Mouse (Mus musculus) CH12.LX (cell line): ENCODE data around the gene Timmdc1. TPM values are rescaled to one million over a fixed set of nuclear protein-coding genes. Genes with fewer than 3 reads are reported as not detected.

Source experiments
- DNase-seq: peaks from one replicate; pipeline ENCODE4 v3.0.0-alpha.2; 2013; ENCODE audit errors: extremely low read depth
- H3K27ac ChIP-seq: 2 replicates; pipeline ENCODE4 v1.5.1; 2012; ENCODE audit warnings: low read depth, mild to moderate bottlenecking, control low read depth, moderate library complexity; ENCODE audit not compliant: insufficient read depth
- H3K27me3 ChIP-seq: replicated peaks from 2 replicates; pipeline ENCODE3; 2012; ENCODE audit warnings: inconsistent platforms
- H3K36me3 ChIP-seq, 2 experiments: replicated peaks in 1 of 2; 2 replicates each; pipeline versions ENCODE3 to v1.6.1; 2012; ENCODE audit warnings: inconsistent platforms in 1 of 2, low read length in 1 of 2, mild to moderate bottlenecking in 1 of 2, mixed read lengths in 1 of 2, moderate library complexity in 1 of 2; ENCODE audit not compliant: control insufficient read depth in 1 of 2, insufficient read depth in 1 of 2
- H3K4me1 ChIP-seq, 2 experiments: 2 replicates each; pipeline ENCODE4 v1.6.1; 2012; ENCODE audit warnings: inconsistent platforms in 1 of 2, moderate library complexity in 1 of 2; ENCODE audit not compliant: insufficient read depth in 2 of 2, control insufficient read depth in 1 of 2
- H3K4me2 ChIP-seq: 2 replicates; pipeline ENCODE4 v1.6.1; 2012; ENCODE audit warnings: low read depth, mild to moderate bottlenecking, control low read depth; ENCODE audit not compliant: poor library complexity, insufficient read depth, severe bottlenecking
- H3K4me3 ChIP-seq, 3 experiments: fragments of 150-350 bp in 1 of 3; sonication (generic) in 1 of 3; replicated peaks in 1 of 3; 2 replicates each; pipeline versions ENCODE3 to v1.5.1; 2011 to 2012; ENCODE audit warnings: low read depth in 2 of 3, low read length in 2 of 3, mild to moderate bottlenecking in 2 of 3, moderate library complexity in 2 of 3, control low read depth in 1 of 3, improper control_type of control experiment in 1 of 3, inconsistent platforms in 1 of 3, mixed read lengths in 1 of 3; ENCODE audit not compliant: poor library complexity in 1 of 3
- H3K79me2 ChIP-seq: replicated peaks from 2 replicates; pipeline ENCODE4 v1.6.1; 2012; ENCODE audit warnings: mild to moderate bottlenecking, moderate library complexity; ENCODE audit not compliant: control insufficient read depth, poor library complexity, insufficient read depth, severe bottlenecking; ENCODE audit errors: extremely low read depth
- H3K9ac ChIP-seq: 2 replicates; pipeline ENCODE4 v1.6.1; 2012; ENCODE audit warnings: low read depth, mild to moderate bottlenecking, control low read depth, moderate library complexity; ENCODE audit not compliant: insufficient read depth
- H3K9me3 ChIP-seq: replicated peaks from 2 replicates; pipeline ENCODE3; 2012; ENCODE audit warnings: low read length, inconsistent platforms, mixed read lengths
- BHLHE40 ChIP-seq: IDR thresholded peaks from 2 replicates; pipeline ENCODE4 v1.6.1; 2011; ENCODE audit warnings: mild to moderate bottlenecking, low read depth, low read length, improper control_type of control experiment
- CTCF ChIP-seq, 2 experiments: IDR thresholded peaks in 1 of 2; conservative IDR thresholded peaks in 1 of 2; 2 replicates each; pipeline ENCODE4 v1.5.1; 2011 to 2012; ENCODE audit warnings: low read depth in 2 of 2, low read length in 2 of 2, improper control_type of control experiment in 1 of 2, inconsistent platforms in 1 of 2, mild to moderate bottlenecking in 1 of 2, moderate library complexity in 1 of 2
- E2F4 ChIP-seq: IDR thresholded peaks from 2 replicates; pipeline ENCODE4 v1.6.1; 2011; ENCODE audit warnings: low read depth, low read length, improper control_type of control experiment; ENCODE audit not compliant: insufficient replicate concordance
- ELF1 ChIP-seq: IDR thresholded peaks from 2 replicates; pipeline ENCODE4 v1.6.1; 2014; ENCODE audit warnings: low read depth, mild to moderate bottlenecking, inconsistent platforms, low read length, improper control_type of control experiment
- EP300 ChIP-seq: IDR thresholded peaks from 2 replicates; pipeline ENCODE4 v1.6.1; 2011; ENCODE audit warnings: low read length, improper control_type of control experiment
- ETS1 ChIP-seq: conservative IDR thresholded peaks from 2 replicates; pipeline ENCODE4 v1.6.1; 2012; ENCODE audit warnings: low read depth, mild to moderate bottlenecking, inconsistent platforms, low read length, improper control_type of control experiment, moderate library complexity
- HCFC1 ChIP-seq: IDR thresholded peaks from 2 replicates; pipeline ENCODE4 v1.6.1; 2012; ENCODE audit warnings: low read depth, mild to moderate bottlenecking, inconsistent platforms, low read length, improper control_type of control experiment
- IRF4 ChIP-seq: IDR thresholded peaks from 2 replicates; pipeline ENCODE4 v1.6.1; 2014; ENCODE audit warnings: low read depth, mild to moderate bottlenecking, inconsistent platforms, low read length, improper control_type of control experiment
- JUND ChIP-seq: conservative IDR thresholded peaks from 2 replicates; pipeline ENCODE4 v1.6.1; 2011; ENCODE audit warnings: low read depth, low read length, improper control_type of control experiment
- KAT2A ChIP-seq: IDR thresholded peaks from 2 replicates; pipeline ENCODE4 v1.6.1; 2012; ENCODE audit warnings: low read length, improper control_type of control experiment, inconsistent platforms; ENCODE audit not compliant: insufficient replicate concordance
- MAZ ChIP-seq: IDR thresholded peaks from 2 replicates; pipeline ENCODE4 v1.6.1; 2012; ENCODE audit warnings: low read depth, mild to moderate bottlenecking, inconsistent platforms, low read length, improper control_type of control experiment, moderate library complexity
- MEF2A ChIP-seq: IDR thresholded peaks from 2 replicates; pipeline ENCODE4 v1.6.1; 2014; ENCODE audit warnings: low read depth, mild to moderate bottlenecking, inconsistent platforms, low read length, improper control_type of control experiment, borderline replicate concordance
- MYC ChIP-seq: IDR thresholded peaks from 2 replicates; pipeline ENCODE4 v1.6.1; 2011; ENCODE audit warnings: low read depth, mild to moderate bottlenecking, improper control_type of control experiment, low read length
- PAX5 ChIP-seq: IDR thresholded peaks from 2 replicates; pipeline ENCODE4 v1.6.1; 2012; ENCODE audit warnings: low read length, inconsistent platforms, mixed read lengths
- POLR2A ChIP-seq: IDR thresholded peaks from 2 replicates; pipeline ENCODE4 v1.6.1; 2011; ENCODE audit warnings: low read depth, mild to moderate bottlenecking, improper control_type of control experiment, low read length
- RAD21 ChIP-seq: IDR thresholded peaks from 2 replicates; pipeline ENCODE4 v1.6.1; 2011; ENCODE audit warnings: low read depth, mild to moderate bottlenecking, low read length, improper control_type of control experiment, moderate library complexity
- SIN3A ChIP-seq: IDR thresholded peaks from 2 replicates; pipeline ENCODE4 v1.6.1; 2012; ENCODE audit warnings: low read length, improper control_type of control experiment, inconsistent platforms
- SMC3 ChIP-seq: IDR thresholded peaks from 2 replicates; pipeline ENCODE4 v1.6.1; 2011; ENCODE audit warnings: low read depth, low read length, improper control_type of control experiment
- TCF12 ChIP-seq: IDR thresholded peaks from 2 replicates; pipeline ENCODE4 v1.6.1; 2014; ENCODE audit warnings: low read depth, mild to moderate bottlenecking, inconsistent platforms, low read length, improper control_type of control experiment
- USF2 ChIP-seq: conservative IDR thresholded peaks from 2 replicates; pipeline ENCODE4 v1.6.1; 2011; ENCODE audit warnings: low read depth, low read length, improper control_type of control experiment
- dilution Hi-C: fragments of 300-500 bp; cut with MboI; formaldehyde crosslinking; loops from 2 replicates; pipeline ENCODE4 v1.14.3; 2020; ENCODE audit warnings: low sequenced_read_pairs; ENCODE audit not compliant: extremely low pct_unique_long_range_greater_than_20kb, extremely low pct_ligation_motif_present
- in situ Hi-C: fragments of 300-500 bp; cut with MboI; formaldehyde crosslinking; loops from 3 replicates; pipeline ENCODE4 v1.14.3; 2019; ENCODE audit warnings: low sequenced_read_pairs, low pct_ligation_motif_present, low pct_unique_long_range_greater_than_20kb, mixed read lengths
- polyA plus RNA-seq: library from polyadenylated mRNA; unstranded; fragments of >175 nt; gene quantifications from 2 replicates; pipeline ENCODE4 v1.2.1, GENCODE M21; 2012; ENCODE audit warnings: low read depth; ENCODE audit not compliant: insufficient read length
- total RNA-seq, 2 experiments: library from RNA; depleted of rRNA; stranded (reverse); fragments of 300-350 nt in 1 of 2; fragments of >200 nt in 1 of 2; gene quantifications; 2 replicates each; pipeline ENCODE4 v1.2.3; 2012 to 2014

The Timmdc1 gene
- total and polyA plus RNA-seq, 3 experiments, result 32.5 to 49.7 (median 45.1) TPM

DNA sequence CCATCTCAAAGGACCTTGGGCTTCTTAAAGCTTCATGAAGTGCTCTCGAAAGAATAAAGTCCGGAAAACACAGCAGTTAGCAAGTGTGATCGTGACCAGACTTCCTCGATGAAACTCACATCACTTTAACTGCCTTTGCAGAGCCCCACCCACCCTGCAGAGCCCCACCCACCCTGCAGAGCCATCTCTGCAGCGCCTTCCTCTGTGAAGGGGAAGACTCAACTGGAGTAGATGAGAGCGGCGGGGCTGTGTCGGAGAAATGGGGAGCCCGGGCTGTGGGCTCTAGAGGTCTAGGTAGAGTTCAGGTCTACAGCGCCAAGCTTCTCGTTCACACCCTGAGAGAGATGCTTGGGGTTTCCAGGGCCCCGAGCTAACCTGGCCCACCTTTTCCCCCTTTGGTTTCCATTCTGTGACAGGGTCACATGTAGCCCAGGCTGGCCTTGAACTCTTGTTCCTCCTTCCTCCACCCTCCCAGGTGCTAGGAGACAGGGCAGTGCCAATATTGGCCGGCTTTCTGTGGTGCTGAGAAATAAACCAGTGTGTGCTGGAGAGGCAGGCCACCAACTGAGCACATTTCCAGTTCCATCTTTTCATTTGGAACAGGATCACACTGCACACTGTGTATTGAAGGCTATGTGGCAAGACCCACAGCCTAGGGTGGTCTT is 16.4 kb upstream of the Timmdc1 start:
- in situ Hi-C loops, result no loop called here
- Histone ChIP-seq H3K4me1 (0 out of 4 replicates have a peak, but pooled peaks cover 0 to 5% of the 10 kb centered on the region in 2 experiments), H3K4me2 (no peak overlapping the region), H3K9ac (no peak overlapping the region), H3K27me3 (no peaks in the 10 kb centered on the region), H3K79me2 (no peaks in the 10 kb centered on the region), H3K4me3 (no peak overlapping the region), H3K36me3 (peaks cover 73 to 92% of the 10 kb centered on the region in 2 experiments), H3K9me3 (no peaks in the 10 kb centered on the region), H3K27ac (no peak overlapping the region)
- no peak for TF ChIP-seq IRF4
- no peak for TF ChIP-seq MEF2A
- TF ChIP-seq BHLHE40, result no peak
- no peak for TF ChIP-seq E2F4
- TF ChIP-seq EP300, result no peak
- TF ChIP-seq USF2, result no peak
- TF ChIP-seq PAX5, result no peak
- TF ChIP-seq POLR2A, result no peak
- dilution Hi-C loops, result no loop called here
- DNase-seq, result no peak

DNA sequence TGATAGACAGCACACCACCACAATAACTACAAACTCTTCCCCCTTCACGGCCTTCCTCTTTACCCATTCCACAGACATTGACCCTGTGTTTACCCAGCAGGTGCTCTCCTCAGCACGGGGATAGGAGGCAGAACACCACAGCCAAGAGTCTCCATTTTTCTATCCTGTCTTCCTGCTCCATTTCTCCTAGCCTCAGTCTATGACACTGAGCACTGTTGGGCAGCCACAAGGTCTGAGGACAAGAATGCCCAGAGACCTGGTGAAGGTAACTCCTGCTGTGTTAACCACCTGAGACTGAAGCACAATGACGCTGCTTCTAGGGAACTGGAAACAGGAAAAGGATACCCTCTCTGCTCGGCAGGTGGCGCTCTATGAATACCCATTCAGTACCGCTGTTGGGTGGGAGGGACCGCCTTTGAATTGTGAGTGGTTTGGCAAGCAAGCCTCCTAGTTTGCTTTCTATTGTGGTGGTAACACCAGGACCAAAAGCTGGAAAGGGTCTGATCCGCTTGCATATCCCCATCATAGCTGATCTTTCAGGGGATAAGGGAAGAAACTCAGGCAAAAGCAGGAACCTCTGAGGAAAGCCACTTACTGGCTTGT is 14.2 kb upstream of the Timmdc1 start:
- in situ Hi-C loops, result no loop called here
- Histone ChIP-seq H3K79me2 (no peaks in the 10 kb centered on the region), H3K9me3 (no peaks in the 10 kb centered on the region), H3K27me3 (no peaks in the 10 kb centered on the region), H3K27ac (no peak overlapping the region), H3K4me3 (no peak overlapping the region), H3K4me2 (no peak overlapping the region), H3K9ac (no peak overlapping the region), H3K4me1 (0 out of 4 replicates have a peak, but pooled peaks cover 0 to 5% of the 10 kb centered on the region in 2 experiments), H3K36me3 (peaks cover 72 to 92% of the 10 kb centered on the region in 2 experiments)
- TF ChIP-seq RAD21 (peak; percentile 89), CTCF (conservative IDR thresholded peaks at IDR 0.05 in 1 of 2, IDR thresholded peaks at IDR 0.05 in 1 of 2; ENCODE audit: low read depth in 2 of 2, low read length in 2 of 2) (peak; percentile 89 to 92), HCFC1 (no peak), SMC3 (peak; percentile 67), TCF12 (0 out of 2 replicates have a peak, but pooled peaks have one; percentile 23), ETS1 (no peak), SIN3A (0 out of 2 replicates have a peak, but pooled peaks have one; percentile 52), E2F4 (no peak), KAT2A (no peak), MAZ (peak; percentile 82), JUND (no peak), ELF1 (peak; percentile 70), MYC (no peak)
- peak; percentile 83 for DNase-seq
- dilution Hi-C loops, result no loop called here
